Mouse (Mus musculus): ENCODE data around the gene Ear6.

Ear6 gene

GRCm38 (mm10) chr14:51893809-51894208, 40.3 kb downstream of the Ear6 start:
- no peak for DNase-seq (ENCODE audit: low spot score in 2 of 2)

- no peak for DNase-seq (ENCODE audit: low spot score in 2 of 2)
Observed at GRCm38 (mm10) chr14:51895071-51895470, 41.6 kb downstream of the Ear6 start.

GRCm38 (mm10) chr14:51896019-51896418, 42.5 kb downstream of the Ear6 start:
- no peak for DNase-seq (ENCODE audit: low spot score in 2 of 2)

GRCm38 (mm10) chr14:51896539-51897170, 43.2 kb downstream of the Ear6 start:
- DNase-seq (ENCODE audit: low spot score in 2 of 2): no peak

- DNase-seq (ENCODE audit: low spot score in 2 of 2): no peak
Observed at GRCm38 (mm10) chr14:51899351-51899750, 45.9 kb downstream of the Ear6 start.

GRCm38 (mm10) chr14:51902806-51903710, 49.6 kb downstream of the Ear6 start:
- peak; percentile 85 to 87 for DNase-seq (ENCODE audit: low spot score in 2 of 2)

GRCm38 (mm10) chr14:51903782-51904181, 50.3 kb downstream of the Ear6 start:
- DNase-seq (ENCODE audit: low spot score in 2 of 2): no peak

Data from cerebellum, postnatal 4 days (tissue).